Mouse (Mus musculus): ENCODE data around the gene Stat5b.

DNA sequence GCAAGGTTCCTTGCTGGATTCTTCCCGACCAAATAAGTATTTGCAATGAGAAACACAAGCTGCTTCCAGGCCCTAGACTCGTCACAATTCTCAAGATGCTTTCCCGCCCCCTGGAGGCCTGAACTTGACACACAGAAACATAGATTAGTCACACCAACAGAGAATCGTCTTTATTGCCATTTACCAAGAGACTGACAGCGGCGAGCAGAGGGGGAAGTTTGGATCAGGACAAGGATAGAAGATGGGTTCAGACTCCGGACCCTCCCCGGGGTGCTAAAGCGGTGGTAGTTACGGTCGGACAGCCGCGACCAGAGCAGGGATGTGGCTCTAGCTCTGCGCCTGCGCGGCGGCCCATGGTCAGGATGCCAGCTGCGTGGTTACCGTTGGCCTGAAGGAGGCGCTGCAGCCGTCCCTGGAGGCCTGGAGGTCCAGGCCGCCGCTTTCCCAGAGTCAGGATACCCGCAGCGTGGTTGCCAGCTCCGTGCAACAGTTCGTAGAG is 88.9 kb downstream of the Stat5b start:
- TF ChIP-seq CHD2 (IDR thresholded peaks at IDR 0.05; ENCODE audit: low read length) (no peak), MAX (IDR thresholded peaks at IDR 0.05; ENCODE audit: low read length) (no peak), MAZ (IDR thresholded peaks at IDR 0.05; ENCODE audit: low read depth, low read length) (no peak), MAFK (IDR thresholded peaks at IDR 0.05; ENCODE audit: borderline replicate concordance, low read depth, low read length) (no peak), CTCF (IDR thresholded peaks at IDR 0.05 in 2 of 3, conservative IDR thresholded peaks at IDR 0.05 in 1 of 3; ENCODE audit: control insufficient read depth in 1 of 3, insufficient read depth in 1 of 3, low read depth in 2 of 3, low read length in 3 of 3, poor library complexity in 1 of 3, severe bottlenecking in 1 of 3) (peak in 2 of 3 experiments; percentile 38 to 68; a peak in 5 of 6 replicates), POLR2A (IDR thresholded peaks at IDR 0.05; ENCODE audit: control insufficient read depth in 1 of 2, insufficient read depth in 1 of 2, low read depth in 1 of 2, low read length in 2 of 2, poor library complexity in 1 of 2) (no peak), ETS1 (IDR thresholded peaks at IDR 0.05; ENCODE audit: low read depth, low read length) (no peak), USF1 (IDR thresholded peaks at IDR 0.05; ENCODE audit: low read depth, low read length) (no peak), EP300 (IDR thresholded peaks at IDR 0.05; ENCODE audit: low read depth in 1 of 2, low read length in 2 of 2) (no peak), ZKSCAN1 (IDR thresholded peaks at IDR 0.05; ENCODE audit: low read depth, low read length) (no peak), MEF2A (IDR thresholded peaks at IDR 0.05; ENCODE audit: extremely low read depth, insufficient replicate concordance, low read depth, low read length, poor library complexity, severe bottlenecking) (no peak), TCF12 (IDR thresholded peaks at IDR 0.05; ENCODE audit: low read depth, low read length) (no peak), SIN3A (IDR thresholded peaks at IDR 0.05; ENCODE audit: low read length) (no peak), RCOR1 (IDR thresholded peaks at IDR 0.05; ENCODE audit: low read depth, low read length) (no peak)

All from MEL (cell line).